Mouse (Mus musculus) midbrain, embryonic 11.5 days (tissue): Measurements from ENCODE around the gene Tm9sf3. TPM values are rescaled to one million over a fixed set of nuclear protein-coding genes. Genes with fewer than 3 reads are reported as not detected.
A peak's percentile ranks its signal among the peaks of the same experiment; 100 is the strongest.

Source experiments
- ATAC-seq: fragments of 200-750 bp; cut with Nextera tagmentation; 2 replicates; pipeline ENCODE4 v1.8.0; 2017; ENCODE audit warnings: moderate TSS enrichment, moderate library complexity; ENCODE audit not compliant: low FRiP score
- DNase-seq: peaks from one replicate; pipeline ENCODE4 v3.0.0; 2015; ENCODE audit warnings: low spot score; ENCODE audit errors: missing footprints
- H3K27ac ChIP-seq: fragments of 300-500 bp; sonication (generic); 2 replicates; pipeline ENCODE4 v1.5.1; 2014; ENCODE audit warnings: low read depth, low read length
- H3K27me3 ChIP-seq: fragments of 300-500 bp; sonication (generic); 2 replicates; pipeline ENCODE4 v1.6.1; 2014; ENCODE audit warnings: mild to moderate bottlenecking, low read length, moderate library complexity, mixed read lengths; ENCODE audit not compliant: control insufficient read depth, insufficient read depth
- H3K36me3 ChIP-seq: fragments of 300-500 bp; sonication (generic); 2 replicates; pipeline ENCODE4 v1.6.1; 2014; ENCODE audit warnings: mild to moderate bottlenecking, low read length, moderate library complexity, mixed read lengths; ENCODE audit not compliant: control insufficient read depth, insufficient read depth
- H3K4me1 ChIP-seq: fragments of 300-500 bp; sonication (generic); 2 replicates; pipeline ENCODE4 v1.6.1; 2014; ENCODE audit warnings: low read length; ENCODE audit not compliant: control insufficient read depth, insufficient read depth
- H3K4me2 ChIP-seq: fragments of 300-500 bp; sonication (generic); 2 replicates; pipeline ENCODE4 v1.6.1; 2014; ENCODE audit warnings: mild to moderate bottlenecking, moderate library complexity
- H3K4me3 ChIP-seq: fragments of 300-500 bp; sonication (generic); 2 replicates; pipeline ENCODE4 v1.5.1; 2014; ENCODE audit warnings: low read depth, low read length
- H3K9ac ChIP-seq: fragments of 300-500 bp; sonication (generic); 2 replicates; pipeline ENCODE4 v1.6.1; 2014; ENCODE audit warnings: low read length
- H3K9me3 ChIP-seq: fragments of 300-500 bp; sonication (generic); 2 replicates; pipeline ENCODE4 v1.6.1; 2016; ENCODE audit warnings: low read length; ENCODE audit not compliant: control insufficient read depth
- WGBS: fragments of 180-500 bp; shearing (Covaris S2); extraction: QIAGEN DNeasy Blood & Tissue Kit; methylation state at CpG from one replicate; pipeline ENCODE4 v1.1.7; 2014; 5-methylcytosine and 5-hydroxymethylcytosine counted together
- polyA plus RNA-seq: library from polyadenylated mRNA; unstranded; fragments of >200 nt; fragmentation: Nextera tagmentation; extraction: Ambion mirVana; gene quantifications from 2 replicates; pipeline ENCODE4 v1.2.1, GENCODE M21; 2014

Tm9sf3 gene
- polyA plus RNA-seq, 1 experiment from 2014 or later, result 137 TPM

- Histone ChIP-seq H3K36me3 (no peaks in the 10 kb centered on the region), H3K27me3 (no peaks in the 10 kb centered on the region), H3K4me3 (no peak overlapping the region), H3K4me2 (no peak overlapping the region), H3K27ac (no peak overlapping the region), H3K9me3 (no peaks in the 10 kb centered on the region), H3K9ac (no peak overlapping the region), H3K4me1 (peaks cover 3% of the 10 kb centered on the region; the same call in 1 of the 2 replicates)
- 64% methylated on average over 9 of the region's 9 CpGs for WGBS
- no peak for ATAC-seq
- DNase-seq, result no peak
Measured at GRCm38 (mm10) chr19:41270151-41270727, 6.4 kb upstream of the Tm9sf3 start.

- ATAC-seq (no peak), DNase-seq (peak; percentile 61)
- WGBS, result 58% methylated on average over 8 of the region's 8 CpGs
- Histone ChIP-seq H3K9ac (no peak overlapping the region), H3K27me3 (no peaks in the 10 kb centered on the region), H3K9me3 (no peaks in the 10 kb centered on the region), H3K27ac (no peak overlapping the region), H3K36me3 (no peaks in the 10 kb centered on the region), H3K4me3 (no peak overlapping the region), H3K4me2 (no peak overlapping the region), H3K4me1 (peaks cover 7% of the 10 kb centered on the region; the same call in 1 of the 2 replicates)
Measured at GRCm38 (mm10) chr19:41266251-41266901, 2.6 kb upstream of the Tm9sf3 start.

DNA sequence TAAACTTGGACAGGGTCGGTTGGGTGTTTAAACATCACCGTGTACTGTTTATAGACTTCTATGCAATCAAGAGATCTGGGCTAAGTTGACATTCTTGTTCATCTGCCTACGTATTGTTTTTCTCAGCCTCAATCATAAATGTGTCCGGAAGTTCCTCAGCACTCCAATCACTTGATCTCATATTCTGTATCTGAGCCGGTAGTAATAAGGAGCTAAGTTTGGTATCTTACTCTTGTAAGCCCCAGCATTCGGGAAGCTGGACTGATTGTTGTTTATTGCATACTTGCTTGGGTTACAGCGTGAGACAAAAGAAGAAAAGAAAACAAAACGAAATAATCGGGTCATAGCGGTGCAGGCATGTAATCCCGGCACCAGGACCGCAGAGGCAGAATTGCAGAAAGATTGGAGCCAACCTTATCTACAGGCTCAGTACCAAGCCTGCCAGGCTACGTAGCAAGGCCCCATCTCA lies 568 bp upstream of the Tm9sf3 start:
- WGBS, result 40% methylated on average over 13 of the region's 13 CpGs
- Histone ChIP-seq H3K27ac (peak overlapping the region; percentile 87), H3K4me1 (peaks cover 10% of the 10 kb centered on the region; the same call in 1 of the 2 replicates), H3K9ac (peak overlapping the region; percentile 95), H3K4me3 (peak overlapping the region; percentile 96), H3K27me3 (no peaks in the 10 kb centered on the region), H3K36me3 (no peaks in the 10 kb centered on the region), H3K9me3 (no peaks in the 10 kb centered on the region), H3K4me2 (peak overlapping the region; percentile 36)
- ATAC-seq (no peak), DNase-seq (no peak)

- peak; percentile 86 for ATAC-seq
- peak; percentile 97 for DNase-seq
- Histone ChIP-seq H3K9ac (peak overlapping the region; percentile 95), H3K27ac (peak overlapping the region; percentile 87), H3K4me3 (peak overlapping the region; percentile 96), H3K27me3 (no peaks in the 10 kb centered on the region), H3K4me2 (peak overlapping the region; percentile 36), H3K9me3 (no peaks in the 10 kb centered on the region), H3K4me1 (peaks cover 11% of the 10 kb centered on the region), H3K36me3 (no peaks in the 10 kb centered on the region)
- 7% methylated on average over 46 of the region's 51 CpGs for WGBS
Measured at GRCm38 (mm10) chr19:41262712-41263629, 826 bp downstream of the Tm9sf3 start.

DNA sequence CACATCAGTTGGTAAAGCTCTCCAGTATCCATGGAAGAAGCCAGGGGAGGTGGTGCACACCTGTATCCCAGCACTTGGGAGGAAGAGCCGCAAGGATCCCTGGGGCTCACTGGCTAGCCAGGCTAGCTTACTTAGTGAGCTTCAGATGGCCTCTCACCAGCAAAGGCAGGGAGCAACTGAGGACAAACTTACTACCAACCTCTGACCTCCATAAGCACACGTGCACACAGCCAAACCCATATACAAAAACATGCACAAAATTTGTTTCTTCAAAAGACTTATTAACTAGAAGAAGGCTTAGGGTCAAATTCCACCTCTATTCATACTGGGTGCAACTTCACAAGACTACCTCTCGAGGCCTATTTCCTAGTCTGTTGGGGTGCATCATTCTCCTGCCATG lies 3.1 kb downstream of the Tm9sf3 start:
- no peak overlapping the region for H3K4me3 ChIP-seq
- no peaks in the 10 kb centered on the region for H3K27me3 ChIP-seq
- H3K9me3 ChIP-seq, result no peaks in the 10 kb centered on the region
- H3K36me3 ChIP-seq, result no peaks in the 10 kb centered on the region
- H3K9ac ChIP-seq, result no peak overlapping the region
- DNase-seq (no peak), ATAC-seq (no peak)
- no peak overlapping the region for H3K27ac ChIP-seq
- no peak overlapping the region for H3K4me2 ChIP-seq
- 90% methylated on average over 3 of the region's 3 CpGs for WGBS
- peaks cover 11% of the 10 kb centered on the region for H3K4me1 ChIP-seq

- H3K27me3 ChIP-seq, result no peaks in the 10 kb centered on the region
- WGBS, result 86% methylated on average over 6 of the region's 6 CpGs
- H3K4me2 ChIP-seq, result no peak overlapping the region
- ATAC-seq, result no peak
- H3K4me3 ChIP-seq, result no peak overlapping the region
- no peak for DNase-seq
- peaks cover 11% of the 10 kb centered on the region for H3K4me1 ChIP-seq
- no peaks in the 10 kb centered on the region for H3K36me3 ChIP-seq
- H3K9me3 ChIP-seq, result no peaks in the 10 kb centered on the region
- no peak overlapping the region for H3K9ac ChIP-seq
- no peak overlapping the region for H3K27ac ChIP-seq
Measured at GRCm38 (mm10) chr19:41259256-41259655, 4.5 kb downstream of the Tm9sf3 start.

DNA sequence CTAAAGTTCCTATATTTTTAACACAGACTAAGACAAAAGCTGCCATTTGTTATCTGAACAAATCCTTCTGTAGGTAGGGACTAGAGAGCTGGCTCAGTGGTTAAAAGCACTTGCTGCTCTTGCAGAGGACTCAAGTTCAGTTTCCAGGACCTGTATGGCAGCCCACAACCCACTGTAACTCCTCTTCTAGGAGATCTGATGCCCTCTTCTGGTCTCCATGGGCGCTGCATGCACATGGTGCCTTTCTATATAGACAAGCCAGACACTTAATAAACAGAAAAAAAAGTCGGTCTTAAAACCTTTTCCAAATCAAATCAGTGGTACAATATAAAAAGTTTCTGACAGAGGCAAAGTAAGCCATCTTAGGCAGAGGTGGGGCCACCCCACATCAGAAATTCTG lies 5.1 kb downstream of the Tm9sf3 start:
- peak; percentile 87 for DNase-seq
- Histone ChIP-seq H3K4me2 (no peak overlapping the region), H3K36me3 (no peaks in the 10 kb centered on the region), H3K9me3 (no peaks in the 10 kb centered on the region), H3K4me3 (no peak overlapping the region), H3K27ac (no peak overlapping the region), H3K27me3 (no peaks in the 10 kb centered on the region), H3K9ac (no peak overlapping the region), H3K4me1 (peaks cover 11% of the 10 kb centered on the region)
- ATAC-seq, result no peak
- 33% methylated on average over 2 of the region's 2 CpGs for WGBS

- no peak for ATAC-seq
- 88% methylated on average over 5 of the region's 5 CpGs for WGBS
- no peak overlapping the region for H3K4me3 ChIP-seq
Measured at GRCm38 (mm10) chr19:41254584-41254983, 9.2 kb downstream of the Tm9sf3 start.

More at GRCm38 (mm10) chr19:41254584-41254983, 9.2 kb downstream of the Tm9sf3 start:
- no peak overlapping the region for H3K4me2 ChIP-seq
- no peaks in the 10 kb centered on the region for H3K27me3 ChIP-seq
- H3K27ac ChIP-seq, result no peak overlapping the region
- H3K36me3 ChIP-seq, result no peaks in the 10 kb centered on the region
- no peak for DNase-seq
- H3K9me3 ChIP-seq, result no peaks in the 10 kb centered on the region
- peaks cover 2% of the 10 kb centered on the region; the same call in 1 of the 2 replicates for H3K4me1 ChIP-seq
- H3K9ac ChIP-seq, result no peak overlapping the region
